Mouse (Mus musculus) right cerebral cortex, postnatal 10 days (tissue): ENCODE results near the gene Celf2.

ENCODE experiments used
- DNase-seq, 2 experiments: peaks; one replicate each; pipeline ENCODE4 v3.0.0; 2021; ENCODE audit warnings: low spot score in 2 of 2

Celf2 gene

DNA sequence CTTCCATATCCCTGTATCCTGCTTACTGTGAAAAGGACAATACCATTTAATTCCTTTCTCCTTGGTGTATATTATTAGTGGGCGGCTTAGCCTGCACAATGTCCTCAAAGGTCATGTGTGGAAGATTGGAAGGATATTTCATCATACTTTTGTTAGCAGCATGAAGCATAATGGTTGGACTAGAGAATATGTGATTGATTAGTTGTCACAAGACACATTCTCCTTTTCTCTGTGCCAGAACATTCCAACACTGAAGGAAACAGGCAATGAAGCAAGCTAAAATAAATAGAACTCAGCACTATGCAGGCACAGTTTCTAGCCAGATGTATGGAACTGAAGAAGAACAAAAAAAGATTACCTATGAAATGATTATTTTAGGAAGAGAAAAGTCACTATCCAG lies 482.6 kb downstream of the Celf2 start:
- DNase-seq: no peak

DNA sequence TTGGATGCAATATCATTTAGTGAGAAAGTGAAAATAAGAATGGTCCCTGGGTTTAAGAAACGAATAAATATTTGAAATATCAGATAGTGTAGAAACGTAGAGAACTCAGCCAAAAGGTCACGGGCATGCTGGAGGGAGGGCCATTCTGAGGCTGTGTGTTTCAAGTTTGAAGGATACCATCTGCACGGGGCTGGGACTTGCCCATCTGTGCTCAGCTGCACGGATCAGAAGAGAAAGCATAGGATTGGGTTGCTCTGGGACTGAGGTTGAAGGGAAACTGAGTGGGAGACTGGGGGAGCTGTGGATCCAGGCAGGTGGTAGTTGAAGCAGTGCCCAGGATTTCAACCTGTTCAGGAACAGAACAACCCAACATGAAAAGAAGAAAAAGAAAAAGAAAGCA lies 483.8 kb downstream of the Celf2 start:
- no peak for DNase-seq

DNA sequence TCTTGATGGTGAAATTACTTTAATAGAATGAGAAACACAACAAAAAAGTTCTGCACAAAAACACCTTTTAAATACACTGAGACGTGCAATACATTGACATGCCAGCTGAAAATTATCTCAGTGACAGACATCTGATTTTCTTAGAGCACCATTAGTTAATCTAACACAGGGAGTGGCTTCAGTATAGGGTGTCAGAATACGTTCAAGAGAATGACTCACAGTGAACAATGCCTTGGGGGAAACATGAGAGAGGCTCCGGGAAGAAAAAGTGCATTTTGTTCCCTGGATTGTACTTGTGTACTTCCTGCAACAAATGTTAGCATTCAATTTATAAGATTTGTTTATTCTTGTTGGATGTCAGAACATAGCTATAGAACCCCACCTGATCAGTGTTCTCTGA lies 487.2 kb downstream of the Celf2 start:
- no peak for DNase-seq

DNA sequence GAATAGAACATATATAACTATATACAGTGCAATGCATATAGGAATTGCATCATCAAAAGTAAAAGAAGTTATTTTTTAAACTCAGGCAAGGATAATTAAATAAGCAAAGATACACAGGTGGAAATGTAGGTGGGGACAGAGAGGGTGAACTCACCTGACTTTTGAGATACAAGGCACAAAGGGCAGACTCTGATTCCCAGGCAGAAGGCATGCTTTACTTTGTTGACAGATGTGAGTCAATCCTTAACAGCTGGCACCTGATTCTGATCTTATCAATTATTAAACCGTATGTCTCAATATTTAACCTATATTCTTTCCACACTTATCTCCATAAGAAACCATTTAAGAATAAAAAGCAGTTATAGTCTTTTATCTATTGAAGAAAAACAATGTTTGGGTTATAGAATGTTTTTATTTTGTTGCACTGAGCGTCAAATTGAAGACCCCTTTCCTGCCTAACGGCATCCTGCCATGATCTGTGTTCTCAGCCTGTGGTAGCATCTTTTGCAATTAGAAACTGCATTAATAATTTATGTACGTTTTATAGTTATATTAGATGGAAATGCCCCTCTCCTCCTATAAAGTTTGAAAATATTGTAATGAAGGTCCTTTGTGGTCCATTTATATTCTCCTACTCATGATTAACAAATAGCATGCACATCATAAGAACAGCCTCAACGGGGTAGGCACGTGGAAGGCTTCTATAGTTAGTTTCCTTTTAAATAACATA lies 491.8 kb downstream of the Celf2 start:
- no peak for DNase-seq

DNA sequence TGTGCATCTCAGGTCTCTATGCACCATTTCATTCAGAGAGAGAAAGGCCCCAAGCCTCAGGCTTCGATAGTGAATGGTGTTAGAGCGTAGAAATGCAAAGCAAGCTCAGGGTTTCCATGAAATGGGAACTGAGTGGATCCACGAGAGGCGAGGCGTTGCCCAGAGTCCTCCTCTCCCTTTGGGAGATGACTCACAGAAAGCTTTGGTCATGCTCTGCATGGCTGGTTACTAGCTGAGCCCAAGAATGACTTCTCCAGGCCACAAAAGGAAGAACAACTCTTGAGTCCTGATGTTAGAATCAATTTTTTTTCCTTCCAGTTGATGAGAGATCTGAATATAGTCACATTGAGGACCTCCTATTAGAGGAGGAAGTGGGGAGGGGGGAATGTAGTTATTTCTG lies 496.2 kb downstream of the Celf2 start:
- DNase-seq: peak in 1 of 2 experiments; percentile 14

DNA sequence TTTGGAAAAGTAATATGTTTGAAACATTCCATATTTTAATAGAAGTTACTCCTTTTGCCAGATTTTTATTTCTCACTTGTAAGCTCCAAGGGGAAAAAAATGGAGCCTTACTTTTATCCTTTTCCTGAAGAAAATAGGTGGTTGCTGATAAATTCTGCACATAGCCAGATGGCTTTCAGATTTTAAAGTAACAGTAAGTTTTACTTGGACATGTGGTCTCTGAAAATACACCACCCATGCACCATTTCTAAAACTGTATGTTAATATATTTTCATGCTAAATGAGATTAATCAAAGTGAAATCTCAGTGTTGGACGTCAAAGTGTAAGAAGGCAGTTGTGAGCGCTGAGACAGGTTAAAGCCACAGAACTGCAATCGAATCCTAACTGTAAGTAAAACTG lies 502.5 kb downstream of the Celf2 start:
- DNase-seq: no peak

DNA sequence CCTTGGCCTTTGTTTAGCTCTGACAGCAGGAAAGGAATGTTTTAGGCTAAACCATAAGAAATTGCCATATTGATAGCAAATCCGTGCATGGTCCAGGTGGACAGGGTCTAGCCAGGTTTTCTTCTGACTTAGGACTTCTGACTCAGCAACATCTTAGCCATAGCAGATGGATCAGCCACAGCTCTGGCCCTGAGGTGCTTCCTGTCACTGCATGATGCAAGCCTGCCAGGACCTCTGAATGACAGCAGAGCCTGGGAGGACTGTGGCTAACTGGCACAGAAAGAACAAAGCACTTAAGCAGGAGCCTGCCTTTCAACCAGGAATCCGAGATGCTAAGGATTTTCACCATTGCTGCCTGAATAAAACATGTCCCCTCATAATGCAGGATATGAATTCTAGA lies 507.4 kb downstream of the Celf2 start:
- DNase-seq: peak in 1 of 2 experiments; percentile 33

DNA sequence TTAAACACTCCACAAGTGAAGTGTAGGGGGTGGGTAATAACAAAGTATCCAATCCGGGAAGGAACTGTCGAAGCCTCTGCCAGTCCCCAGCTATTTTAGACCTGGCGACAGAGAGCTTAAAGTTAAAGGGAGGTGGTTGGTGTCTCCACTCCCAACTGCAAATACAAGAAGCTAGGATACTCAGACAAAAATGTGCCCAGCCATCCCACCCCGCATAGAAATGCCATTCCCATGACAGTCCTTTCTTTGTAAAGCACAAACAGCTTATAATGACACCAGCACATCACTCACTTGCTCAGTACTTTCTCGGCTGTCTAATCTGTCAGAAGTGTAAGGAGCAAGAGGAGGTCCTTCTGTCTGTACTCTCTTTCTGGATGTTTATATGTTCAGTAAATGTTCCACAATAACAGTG lies 518.3 kb downstream of the Celf2 start:
- DNase-seq: peak in 1 of 2 experiments; percentile 40

DNA sequence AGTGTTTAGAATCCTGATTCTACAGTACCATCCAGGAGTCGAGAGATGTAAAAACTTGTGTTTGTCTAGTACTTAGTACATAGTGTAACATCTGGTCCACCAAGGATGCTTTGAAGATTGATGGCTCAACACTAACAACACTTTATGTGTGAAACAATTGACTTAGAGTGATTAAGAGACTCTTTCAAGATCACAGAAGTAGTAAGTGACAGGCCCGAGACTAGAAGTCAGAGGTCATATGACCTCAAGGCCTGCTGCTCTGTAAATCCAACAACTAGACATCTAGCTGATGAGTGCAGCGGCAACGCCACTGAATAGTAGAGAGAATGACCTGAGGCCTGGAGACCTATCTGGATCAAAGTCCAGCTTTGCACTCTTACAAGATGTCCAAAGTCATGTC lies 523.7 kb downstream of the Celf2 start:
- no peak for DNase-seq

DNA sequence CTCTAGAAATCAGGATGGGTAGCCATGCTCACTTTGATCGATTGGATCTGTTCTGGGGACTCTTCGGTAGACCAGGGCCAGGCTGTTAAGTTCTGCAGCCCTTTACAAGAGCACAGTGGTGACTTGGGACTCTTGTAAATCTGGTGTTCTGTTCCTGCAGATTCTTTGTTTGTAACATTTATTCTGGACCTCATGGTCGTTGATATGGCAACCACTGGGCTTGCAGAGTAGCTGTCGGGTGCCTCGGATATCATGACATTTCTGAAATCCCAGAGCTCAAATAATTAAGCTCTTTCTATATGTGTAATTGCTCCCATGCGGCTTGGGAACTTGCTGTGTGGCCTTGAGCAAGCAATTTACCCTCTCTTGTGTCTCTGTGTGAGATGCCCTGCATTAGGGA lies 525.5 kb downstream of the Celf2 start:
- no peak for DNase-seq

DNA sequence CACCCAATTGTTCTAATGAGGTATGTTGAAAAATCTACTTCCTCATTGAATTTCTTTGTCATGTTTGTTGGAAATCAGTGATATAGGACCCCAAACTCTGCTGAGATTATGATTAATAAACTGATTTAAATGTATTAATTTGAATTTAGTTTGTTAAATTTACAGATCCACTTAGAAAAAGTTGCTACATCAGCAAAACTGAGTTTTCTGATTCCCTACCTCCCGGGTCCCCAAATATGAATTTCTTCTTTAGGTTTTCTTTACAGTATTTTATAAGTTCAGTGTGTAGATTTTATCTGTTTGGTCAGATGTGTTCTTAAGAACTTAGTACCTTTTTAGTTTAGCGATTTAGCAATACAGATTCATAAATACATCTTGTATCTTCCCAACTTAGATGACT lies 533.1 kb downstream of the Celf2 start:
- no peak for DNase-seq

DNA sequence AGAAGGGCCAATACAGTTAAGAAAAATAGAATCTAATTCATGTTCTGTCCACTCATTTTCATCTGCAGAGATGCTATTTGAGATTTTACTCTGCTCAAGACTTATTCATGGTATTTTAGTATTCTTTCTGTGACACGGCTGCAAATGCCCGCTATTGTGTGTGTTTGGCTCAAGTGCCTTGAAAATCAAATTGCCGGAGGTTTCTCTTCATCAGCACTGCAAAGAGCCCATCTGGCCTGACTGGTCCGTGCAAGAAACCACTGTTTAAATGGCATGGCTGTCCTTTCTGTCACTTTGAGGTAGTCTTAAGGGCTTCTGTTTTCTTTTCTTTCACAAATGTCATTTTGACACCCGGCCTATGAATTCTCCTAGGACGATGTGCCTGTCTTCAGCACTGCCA lies 540.1 kb downstream of the Celf2 start:
- no peak for DNase-seq

DNA sequence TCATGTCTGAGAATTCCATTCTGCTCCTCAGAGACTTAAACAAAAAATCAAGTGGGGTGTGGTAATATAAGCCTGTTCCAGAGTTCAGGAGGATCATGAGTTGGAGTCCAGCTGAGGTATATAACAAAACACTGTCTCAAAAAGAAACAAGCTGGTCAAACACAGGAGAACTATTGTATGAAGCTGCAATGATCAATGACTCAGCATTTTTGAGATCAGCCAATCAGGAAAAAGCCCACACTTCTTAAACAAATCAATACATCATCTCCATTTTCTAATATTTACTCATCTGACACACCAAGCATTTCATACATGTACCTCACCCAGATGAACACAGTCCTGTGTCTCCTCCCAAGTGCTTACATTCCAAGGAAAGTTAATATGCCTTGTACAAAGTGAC lies 544.1 kb downstream of the Celf2 start:
- peak in 1 of 2 experiments; percentile 13 for DNase-seq

DNA sequence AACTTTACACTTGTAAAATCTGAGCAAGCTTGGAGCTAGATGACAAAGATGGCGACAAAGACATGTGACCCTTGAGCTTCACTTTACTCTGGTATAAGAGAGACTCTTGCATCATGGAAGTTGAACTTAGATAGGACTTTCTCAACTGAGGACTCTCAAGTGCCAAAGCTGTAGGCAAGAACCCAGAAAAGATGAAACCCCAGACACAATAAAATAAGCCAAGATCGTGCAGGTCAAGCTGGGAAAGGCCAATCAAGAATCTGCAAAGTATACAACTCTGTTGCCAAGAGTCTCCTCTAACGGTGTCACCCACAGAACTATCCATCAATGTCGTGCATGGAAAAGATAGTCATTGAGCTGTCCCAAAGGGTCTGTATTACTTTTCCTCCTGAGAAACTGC lies 558.7 kb downstream of the Celf2 start:
- DNase-seq: no peak

DNA sequence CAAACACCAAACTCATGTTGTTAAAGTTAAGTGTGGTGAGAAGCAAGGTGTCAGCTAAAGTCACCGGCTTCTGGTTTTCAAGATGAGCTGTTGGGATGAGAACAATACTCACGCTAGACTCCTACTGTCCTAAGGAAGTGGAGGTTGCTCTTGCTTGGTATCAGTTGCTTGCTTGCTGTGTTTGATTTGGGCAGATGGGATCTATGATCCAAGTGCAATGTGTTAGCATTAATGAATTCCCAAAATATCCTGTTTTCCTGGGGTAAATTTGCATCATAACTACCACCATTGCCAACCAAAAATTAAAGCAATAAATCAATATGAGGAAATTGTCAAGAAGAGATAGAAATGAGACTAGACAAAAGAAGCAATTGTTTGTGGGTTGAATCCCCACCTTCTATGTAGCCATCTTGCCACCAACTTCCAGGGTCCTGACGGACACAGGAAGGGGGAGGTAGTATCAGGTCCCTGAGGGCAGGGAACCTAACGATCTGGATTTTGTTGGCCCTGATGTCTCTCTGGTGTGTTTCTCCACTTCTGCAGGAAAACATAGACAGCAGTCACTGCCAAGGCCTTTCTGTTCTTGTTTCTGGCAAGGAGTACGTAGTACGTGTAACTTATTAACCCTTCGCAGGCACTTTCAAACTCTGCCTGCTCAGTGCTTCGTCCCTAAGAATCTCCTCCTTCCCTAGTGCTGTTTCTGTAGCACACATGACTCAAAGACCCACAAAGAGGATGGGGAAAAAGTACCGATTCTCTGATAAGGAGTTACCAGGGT lies 563.5 kb downstream of the Celf2 start:
- DNase-seq: no peak

DNA sequence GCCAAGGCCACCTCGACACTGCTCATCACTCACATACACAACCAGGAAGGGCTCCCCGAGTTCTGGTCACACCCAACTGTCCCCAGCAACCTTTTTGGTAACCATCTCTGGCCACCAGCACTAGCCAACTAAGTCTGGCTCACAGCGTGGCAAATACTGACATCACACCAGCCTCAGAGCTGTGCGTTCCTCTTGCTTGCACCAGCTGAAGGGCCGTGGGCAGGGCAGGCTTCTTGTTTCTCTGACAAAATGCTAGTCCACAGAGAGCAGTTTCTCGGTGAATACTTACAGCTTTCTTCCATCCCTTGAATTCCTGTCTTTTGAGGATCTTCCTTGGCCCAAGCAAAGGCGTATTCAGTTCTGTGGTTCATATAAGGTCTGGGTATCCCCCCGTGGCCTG lies 565.7 kb downstream of the Celf2 start:
- DNase-seq: no peak

DNA sequence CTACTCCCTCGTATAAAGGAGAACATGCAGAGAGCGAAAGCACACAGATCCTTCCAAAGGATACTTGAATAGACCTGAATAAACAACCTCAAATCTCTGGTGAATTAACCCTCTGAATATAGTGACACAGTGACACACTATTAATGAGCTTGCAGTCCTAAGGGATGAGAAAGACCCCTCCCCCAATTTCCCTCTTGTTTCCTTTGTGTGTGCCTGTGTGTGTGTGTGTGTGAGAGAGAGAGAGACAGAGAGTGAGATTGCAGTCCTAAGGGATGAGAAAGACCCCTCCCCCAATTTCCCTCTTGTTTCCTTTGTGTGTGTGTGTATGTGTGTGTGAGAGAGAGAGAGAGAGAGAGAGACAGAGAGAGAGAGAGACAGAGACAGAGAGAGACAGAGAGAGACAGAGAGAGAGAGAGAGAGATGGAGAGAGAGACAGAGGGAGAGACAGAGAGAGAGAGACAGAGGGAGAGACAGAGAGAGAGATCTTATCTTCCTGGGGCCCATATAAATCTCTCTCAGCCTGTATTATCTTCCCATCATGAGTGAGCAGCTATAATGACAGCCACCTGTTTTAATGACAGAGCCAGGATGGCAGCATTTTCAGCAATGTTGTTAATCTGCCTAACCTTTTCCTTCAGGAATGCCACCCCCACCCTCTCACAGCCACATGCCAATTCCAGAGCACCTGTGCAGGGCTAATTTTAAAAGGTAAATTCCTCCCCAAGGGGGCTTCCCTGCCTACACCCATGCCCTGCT lies 566.5 kb downstream of the Celf2 start:
- DNase-seq: no peak

DNA sequence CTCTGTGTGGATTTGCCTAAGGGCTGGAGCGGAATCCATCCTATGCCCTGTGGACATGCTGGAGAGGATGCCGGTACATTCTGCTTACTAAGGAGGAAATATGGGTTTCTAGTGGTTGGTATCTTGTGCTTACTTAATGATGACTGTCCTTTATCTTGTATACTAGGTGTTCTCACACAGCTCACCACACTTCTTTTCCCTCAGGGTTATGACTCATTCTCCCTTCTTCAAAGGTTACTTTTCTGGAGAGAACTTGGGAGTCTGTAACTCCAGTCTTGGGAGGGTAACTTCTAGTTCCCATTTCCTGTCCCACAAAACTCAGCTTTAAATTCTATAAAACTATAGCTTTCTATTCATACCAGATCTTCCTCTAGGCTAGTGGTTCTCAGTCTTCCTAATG lies 570.2 kb downstream of the Celf2 start:
- DNase-seq: no peak

DNA sequence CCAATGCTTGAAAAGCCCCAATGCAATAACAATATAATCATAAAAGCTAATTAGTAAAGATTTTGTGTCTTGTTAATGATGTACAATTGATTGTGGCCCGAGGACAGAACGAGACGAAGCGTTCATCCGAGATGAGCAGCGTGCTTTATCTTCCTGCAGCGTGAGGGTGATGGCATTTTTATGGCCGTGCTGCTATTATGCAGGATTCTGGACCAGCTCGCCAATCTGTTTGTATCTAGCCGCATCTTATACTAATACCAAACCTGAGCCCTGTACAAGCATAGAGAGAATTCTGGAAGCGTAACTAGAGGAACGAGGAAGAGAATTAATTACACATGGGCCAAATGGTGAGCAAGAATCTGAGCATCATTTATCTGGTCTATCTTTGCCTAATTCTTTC lies 576.2 kb downstream of the Celf2 start:
- no peak for DNase-seq

DNA sequence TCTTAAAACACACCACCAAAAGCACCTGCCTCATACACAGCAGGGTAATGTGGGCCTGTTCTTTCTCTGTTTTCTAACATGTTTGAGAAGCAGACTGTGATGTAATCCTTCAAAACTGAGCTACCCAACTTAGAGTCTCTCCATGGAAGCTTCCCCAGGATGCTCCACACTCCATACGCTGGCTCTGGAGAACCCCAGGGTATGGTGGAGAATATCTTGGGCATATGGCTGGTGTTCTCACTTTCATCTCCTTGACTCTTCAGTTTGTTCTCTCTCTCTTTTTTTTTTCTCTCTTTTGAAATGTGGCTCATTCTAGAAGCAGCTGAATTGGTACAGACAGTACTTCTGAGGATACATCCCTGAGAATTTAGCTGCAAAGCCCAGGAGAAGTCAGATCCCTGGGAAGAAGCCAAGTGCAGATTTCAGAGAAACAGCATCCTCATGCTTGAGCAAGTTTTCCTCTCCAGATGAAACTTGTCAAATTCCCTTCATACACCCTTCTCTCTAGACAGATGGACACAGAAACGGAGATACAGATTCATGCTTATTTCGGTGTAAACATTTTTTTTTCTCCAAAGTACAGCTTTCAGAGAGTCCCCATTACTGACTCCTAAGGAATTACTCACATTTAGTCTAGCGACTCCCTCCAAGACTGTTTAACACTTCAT lies 581.5 kb downstream of the Celf2 start:
- peak; percentile 55 to 77 for DNase-seq

DNA sequence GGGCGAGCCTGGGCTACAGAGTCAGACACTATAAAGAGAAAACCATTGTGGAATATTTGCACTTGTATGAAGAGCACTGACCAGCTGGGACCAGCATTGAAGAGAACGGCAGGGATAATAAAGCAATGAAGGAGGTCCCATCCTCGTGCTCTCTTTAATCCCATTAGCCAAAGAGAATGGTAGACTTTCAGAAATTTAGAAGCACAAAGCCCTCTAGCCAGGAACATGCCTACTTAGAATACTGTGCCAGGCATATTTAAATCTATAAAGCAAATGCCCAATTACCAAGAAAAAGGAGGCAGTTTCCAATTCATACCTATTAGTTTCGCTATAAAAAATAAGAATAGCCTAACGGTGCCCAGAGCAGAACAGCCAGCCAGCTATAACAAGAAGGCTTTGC lies 583.9 kb downstream of the Celf2 start:
- DNase-seq: no peak
